Mouse (Mus musculus) gastrocnemius, postnatal 36 days (tissue): ENCODE measurements around the gene Stxbp2. TPM values are rescaled to one million over a fixed set of nuclear protein-coding genes. Genes with fewer than 3 reads are reported as not detected.

Experiments used
- DNase-seq, 2 experiments: peaks; one replicate each; pipeline ENCODE4 v3.0.0; 2022
- intact Hi-C: fragments of 180-260 bp; cut with DNase I; formaldehyde crosslinking; loops from one replicate; pipeline ENCODE4 v1.15.1; 2025
- total RNA-seq, 2 experiments: library from RNA; stranded (reverse); gene quantifications; 2 replicates each; pipeline ENCODE4 v1.2.3; 2021

Gene Stxbp2
- total RNA-seq, 2 experiments from 2014 or later = 2.4 to 3.0 TPM

DNA sequence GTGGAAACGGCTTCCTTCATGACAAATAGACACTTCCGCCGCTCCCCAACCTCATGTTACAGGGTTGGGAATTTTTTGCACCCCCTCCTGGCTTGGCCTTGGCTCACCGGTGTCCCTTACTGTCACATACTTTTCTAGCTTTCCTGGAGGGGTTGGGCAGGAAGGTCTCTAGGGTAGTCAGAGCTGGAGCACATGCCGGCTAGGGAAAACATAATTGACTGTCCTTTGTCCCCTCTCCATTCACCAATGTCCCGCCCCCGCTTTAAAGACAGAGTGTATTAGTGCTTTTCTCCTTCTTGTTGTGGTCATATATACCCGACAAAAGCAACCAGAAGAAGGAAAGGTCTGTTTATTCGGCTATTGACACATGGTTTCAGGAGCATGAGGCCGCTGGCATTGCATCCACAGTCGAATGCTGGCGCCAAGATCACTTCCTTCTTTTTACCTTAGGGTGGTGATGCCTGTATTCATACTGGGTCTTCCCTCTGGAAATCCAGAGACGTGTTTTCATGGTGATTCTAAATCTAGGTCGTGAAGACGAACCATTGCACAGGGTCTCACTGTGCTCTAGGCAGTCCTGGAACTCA, 46.3 kb downstream of the Stxbp2 start:
- intact Hi-C loops = loop anchor here (10.0 kb wide), 1 partner anchor 212 kb away; the partner anchor contains the start of gene Pex11g
- no peak for DNase-seq

DNA sequence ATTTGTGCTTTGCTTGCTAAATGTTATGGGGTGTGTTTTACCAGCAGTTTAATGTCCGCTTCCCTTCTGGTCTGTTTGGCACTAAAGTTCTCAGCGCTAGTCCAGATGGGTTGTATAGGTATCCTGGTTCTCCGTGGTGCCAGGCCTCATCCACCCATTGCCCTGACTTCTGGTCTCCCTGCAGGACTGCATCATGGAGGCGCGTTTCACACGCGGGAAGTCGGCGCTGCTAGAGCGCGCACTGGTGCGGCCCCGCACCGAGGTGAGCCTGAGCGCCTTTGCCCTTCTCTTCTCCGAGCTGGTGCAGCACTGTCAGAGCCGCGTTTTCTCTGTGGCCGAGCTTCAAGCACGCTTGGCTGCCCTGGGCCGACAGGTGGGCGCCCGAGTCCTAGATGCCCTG, 48.1 kb downstream of the Stxbp2 start:
- intact Hi-C loops = loop anchor here (10.0 kb wide), 1 partner anchor 214 kb away; the partner anchor contains the start of gene Pex11g

DNA sequence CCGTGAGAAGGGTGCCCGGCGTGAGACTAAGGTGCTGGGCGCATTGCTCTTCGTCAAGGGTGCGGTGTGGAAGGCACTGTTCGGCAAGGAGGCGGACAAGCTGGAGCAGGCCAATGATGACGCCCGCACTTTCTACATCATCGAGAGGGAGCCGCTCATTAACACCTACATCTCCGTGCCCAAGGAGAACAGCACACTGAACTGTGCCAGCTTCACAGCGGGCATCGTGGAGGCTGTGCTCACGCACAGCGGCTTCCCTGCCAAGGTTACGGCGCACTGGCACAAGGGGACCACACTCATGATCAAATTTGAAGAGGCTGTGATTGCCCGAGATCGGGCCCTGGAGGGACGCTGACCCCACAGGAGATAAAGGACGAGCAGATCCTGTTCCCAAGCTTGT, 48.5 kb downstream of the Stxbp2 start:
- no peak for DNase-seq
- intact Hi-C loops = loop anchor here (10.0 kb wide), 1 partner anchor 214 kb away; the partner anchor contains the start of gene Pex11g

More for the DNA sequence above, 48.1 kb downstream of the Stxbp2 start:
- no peak for DNase-seq

DNA sequence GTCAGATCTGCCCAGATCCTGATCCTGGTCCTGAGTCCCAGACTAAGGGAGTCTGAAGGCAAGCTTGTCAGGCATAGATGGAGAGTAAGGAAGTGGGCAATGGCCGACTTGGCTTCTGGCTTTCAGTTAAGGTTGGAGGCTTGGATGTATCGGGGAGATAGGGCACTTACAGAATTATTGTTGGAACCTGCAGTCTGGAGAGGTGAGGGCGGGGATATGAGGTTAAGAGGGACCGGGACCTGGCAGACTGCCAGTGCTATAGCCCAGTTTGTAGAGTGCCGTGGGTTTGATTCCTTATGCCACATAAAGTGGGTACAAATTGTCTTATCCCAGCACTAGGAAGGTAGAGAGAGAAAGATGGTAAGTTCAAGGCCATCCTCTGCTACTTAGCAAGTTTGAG, 48.9 kb downstream of the Stxbp2 start:
- DNase-seq = no peak
- intact Hi-C loops = loop anchor here (10.0 kb wide), 1 partner anchor 215 kb away; the partner anchor contains the start of gene Pex11g

DNA sequence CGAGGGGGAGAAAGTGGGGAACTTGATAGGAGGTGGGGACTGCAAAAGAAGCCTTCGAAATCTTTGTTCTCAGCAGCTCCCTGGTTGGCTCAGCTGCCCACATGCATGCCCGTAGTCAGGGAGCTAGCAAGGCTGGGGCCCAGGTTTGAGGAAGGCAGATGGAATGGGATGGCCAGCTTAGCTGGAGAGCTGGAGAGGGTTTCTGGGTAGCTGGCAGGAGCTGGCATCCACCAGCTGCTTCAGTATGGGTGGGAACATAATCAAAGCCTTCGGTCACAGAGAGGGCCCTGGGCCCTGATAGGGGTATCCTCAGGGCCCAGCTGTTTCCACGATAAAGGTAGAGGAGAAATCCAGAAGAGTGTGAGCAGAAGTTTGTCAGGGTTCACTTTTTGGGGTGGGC, 51.7 kb downstream of the Stxbp2 start:
- intact Hi-C loops = no loop called here
- DNase-seq = no peak

DNA sequence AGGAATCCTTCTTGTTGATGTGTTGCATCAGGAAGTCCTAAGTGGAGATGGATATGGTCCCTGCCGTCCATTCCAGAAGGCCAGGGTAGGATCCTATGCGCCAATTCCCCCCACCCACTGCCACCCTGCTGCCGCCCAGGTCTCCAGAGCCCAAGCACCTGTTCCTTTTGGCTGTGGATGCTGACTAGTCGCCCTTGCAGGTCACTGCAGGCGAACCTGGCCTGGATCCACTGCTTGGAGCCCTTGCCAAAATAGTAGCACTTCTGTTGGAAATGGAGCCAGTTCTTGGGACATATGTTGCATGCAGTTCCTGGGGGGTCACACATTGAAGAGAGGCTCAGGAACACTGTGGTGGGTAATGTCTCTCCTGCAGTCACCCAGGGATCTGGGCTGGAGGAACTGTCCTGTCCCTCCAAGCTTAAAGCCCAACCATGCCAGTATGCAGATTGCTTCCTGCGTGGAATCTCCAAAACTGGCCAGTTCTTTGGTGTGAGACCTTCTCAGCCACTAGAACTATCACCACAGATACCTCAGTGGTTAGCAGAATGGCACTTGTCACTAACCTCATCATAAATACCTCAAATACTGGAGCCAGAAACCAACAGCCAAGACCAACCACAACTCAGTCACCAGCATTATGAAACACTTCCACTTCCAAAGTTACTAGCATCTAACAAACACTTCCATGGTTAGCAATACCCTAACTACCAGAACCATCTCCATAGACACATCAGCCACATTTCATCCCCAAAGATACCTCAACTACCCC, 52.8 kb downstream of the Stxbp2 start:
- peak; percentile 12 to 15 for DNase-seq
- intact Hi-C loops = no loop called here

DNA sequence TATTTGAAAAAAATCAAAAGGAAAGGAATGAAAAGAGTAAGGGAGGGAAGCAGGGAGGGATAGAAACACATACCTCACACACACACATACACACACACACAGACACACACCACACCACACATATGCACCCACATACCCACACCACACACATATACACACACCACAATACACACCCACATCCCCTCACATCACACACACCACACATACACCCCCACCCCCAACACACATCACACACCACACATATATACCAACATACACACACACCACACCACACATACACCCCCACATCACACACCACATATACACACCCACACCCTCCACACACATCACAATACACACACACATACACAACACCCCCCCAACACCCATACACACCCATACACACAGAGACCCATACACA, 53.8 kb downstream of the Stxbp2 start:
- peak in 1 of 2 experiments; percentile 3 for DNase-seq
- intact Hi-C loops = no loop called here

DNA sequence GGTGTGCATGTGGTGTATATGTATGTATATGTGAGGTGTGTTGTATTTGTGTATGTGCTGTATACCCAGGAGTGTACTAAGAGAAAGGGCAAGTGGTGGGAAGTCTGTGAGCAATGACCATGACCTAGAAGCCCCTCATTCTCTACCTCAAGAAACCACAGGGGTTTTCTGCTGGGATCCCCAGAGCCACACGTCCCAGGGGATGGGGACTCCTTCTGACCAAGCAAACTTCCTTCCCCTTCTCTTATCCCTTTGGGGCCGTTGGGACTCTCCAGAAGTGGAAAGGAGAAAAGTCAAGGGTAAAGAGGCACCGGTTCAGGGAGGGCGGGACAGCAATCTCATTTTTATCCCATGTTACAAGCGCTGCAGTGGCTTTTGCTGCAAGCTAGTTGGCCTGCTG, 54.7 kb downstream of the Stxbp2 start:
- intact Hi-C loops = no loop called here
- no peak for DNase-seq

DNA sequence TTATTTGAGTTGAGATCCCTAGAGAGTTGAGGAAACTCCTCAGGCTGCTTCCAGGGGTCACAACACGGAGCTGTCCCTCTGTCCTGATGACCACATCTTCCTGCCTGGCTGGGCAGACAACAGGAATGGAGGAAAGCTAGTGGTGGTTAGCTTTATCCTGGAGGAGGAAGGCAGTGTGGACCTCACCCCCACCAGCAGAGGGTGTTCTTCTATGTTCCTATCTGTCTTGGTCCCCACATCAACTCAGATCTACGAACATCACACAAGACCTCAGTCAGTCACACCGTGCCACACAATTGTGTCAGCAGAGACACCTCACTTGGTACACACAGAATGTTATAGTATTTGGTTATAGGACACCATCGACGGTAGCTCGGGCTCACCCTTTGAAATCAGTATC, 56.8 kb downstream of the Stxbp2 start:
- DNase-seq = peak in 1 of 2 experiments; percentile 4
- intact Hi-C loops = no loop called here

DNA sequence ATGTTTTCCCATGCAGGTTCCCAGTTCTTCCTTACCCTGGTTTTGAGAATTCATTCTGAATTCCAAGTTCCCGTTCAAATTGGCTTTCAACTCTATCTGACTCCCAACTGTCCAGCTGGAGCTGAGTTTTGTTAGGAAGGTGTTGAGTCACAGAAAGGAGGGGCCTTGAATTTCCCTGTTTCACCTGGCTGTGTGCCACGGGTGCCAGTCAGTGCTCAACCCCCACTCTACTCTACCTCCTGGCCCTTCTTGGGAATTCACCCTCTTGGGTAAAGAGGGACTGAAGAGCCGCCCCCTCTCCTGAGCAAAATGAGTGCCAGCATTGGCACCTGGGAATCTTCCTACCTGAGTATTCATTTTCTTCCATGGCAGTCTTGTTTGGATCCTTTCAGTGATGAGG, 60.0 kb downstream of the Stxbp2 start:
- intact Hi-C loops = no loop called here
- DNase-seq = peak in 1 of 2 experiments; percentile 1

Other genes starting within 250 kb of the Stxbp2 start
- gene Arhgef18, start 237.9 kb upstream of the Stxbp2 start, total RNA-seq = 1 to 10 TPM; 7.9 to 9.1 TPM
- gene Pex11g, start 163.3 kb upstream of the Stxbp2 start, total RNA-seq = 1 to 10 TPM; 2.4 to 3.5 TPM
- gene Tex45, start 160.1 kb upstream of the Stxbp2 start, total RNA-seq = under 1 TPM in 1 of 2 experiments, not detected in 1; 0.15 TPM
- 10 to 100 TPM; 28.8 to 29.1 TPM for gene Zfp358, start 137.8 kb upstream of the Stxbp2 start, total RNA-seq
- gene Mcoln1, start 130.5 kb upstream of the Stxbp2 start, total RNA-seq = 10 to 100 TPM; 21.3 to 23.0 TPM
- 10 to 100 TPM in 1 of 2 experiments, 1 to 10 TPM in 1; 8.4 to 10.4 TPM for gene Pnpla6, start 115.6 kb upstream of the Stxbp2 start, total RNA-seq
- not detected for gene C330021F23Rik, start 63.0 kb upstream of the Stxbp2 start, total RNA-seq
- gene Camsap3, start 43.7 kb upstream of the Stxbp2 start, total RNA-seq = under 1 TPM; 0.36 to 0.54 TPM
- gene Xab2, start 9.6 kb upstream of the Stxbp2 start, total RNA-seq = 10 to 100 TPM in 1 of 2 experiments, 1 to 10 TPM in 1; 10.0 to 10.8 TPM
- 10 to 100 TPM; 73.8 to 77.0 TPM for gene Pet100, start 9.4 kb upstream of the Stxbp2 start, total RNA-seq
- gene Pcp2, start 5.4 kb upstream of the Stxbp2 start, total RNA-seq = not detected
- gene Retn, start 24.8 kb downstream of the Stxbp2 start, total RNA-seq = 1 to 10 TPM; 2.0 to 2.3 TPM
- not detected for gene Mcemp1, start 34.8 kb downstream of the Stxbp2 start, total RNA-seq
- not detected for gene Fcor, start 41.4 kb downstream of the Stxbp2 start, total RNA-seq
- 10 to 100 TPM; 16.3 to 16.8 TPM for gene Trappc5, start 45.3 kb downstream of the Stxbp2 start, total RNA-seq
- not detected for gene Fcer2a, start 63.2 kb downstream of the Stxbp2 start, total RNA-seq
- not detected for gene Clec4g, start 89.7 kb downstream of the Stxbp2 start, total RNA-seq
- under 1 TPM; 0.22 to 0.31 TPM for gene Cd209a, start 118.0 kb downstream of the Stxbp2 start, total RNA-seq
- gene Cd209e, start 223.4 kb downstream of the Stxbp2 start, total RNA-seq = not detected
- gene Cd209d, start 247.6 kb downstream of the Stxbp2 start, total RNA-seq = under 1 TPM; 0.47 to 0.59 TPM